Mouse (Mus musculus) ES-E14 (cell line): ENCODE results near the gene Fitm2. TPM values are rescaled to one million over a fixed set of nuclear protein-coding genes. Genes with fewer than 3 reads are reported as not detected.

ENCODE experiments used
- DNase-seq: peaks from one replicate; pipeline ENCODE4 v3.0.0-alpha.2; 2013; ENCODE audit warnings: low read depth, low spot score
- H3K27ac ChIP-seq: 2 replicates; pipeline ENCODE4 v1.5.1; 2012; ENCODE audit warnings: low read depth, mild to moderate bottlenecking, low read length, moderate library complexity, mixed read lengths; ENCODE audit not compliant: poor library complexity, insufficient read depth, severe bottlenecking
- H3K36me3 ChIP-seq: 2 replicates; pipeline ENCODE4 v1.6.1; 2012; ENCODE audit warnings: mild to moderate bottlenecking, low read length, moderate library complexity, mixed read lengths; ENCODE audit not compliant: control insufficient read depth, poor library complexity, insufficient read depth, severe bottlenecking
- H3K4me1 ChIP-seq, 2 experiments: fragments of 150-350 bp in 1 of 2; sonication (generic) in 1 of 2; 2 replicates each; pipeline ENCODE4 v1.6.1; 2012; ENCODE audit warnings: low read length in 2 of 2, mild to moderate bottlenecking in 1 of 2, mixed read lengths in 1 of 2; ENCODE audit not compliant: control insufficient read depth in 2 of 2, insufficient read depth in 2 of 2, poor library complexity in 1 of 2
- H3K4me3 ChIP-seq, 2 experiments: fragments of 150-350 bp in 1 of 2; sonication (generic) in 1 of 2; 2 replicates each; pipeline ENCODE4 v1.5.1; 2012; ENCODE audit warnings: low read length in 2 of 2, low read depth in 1 of 2, mild to moderate bottlenecking in 1 of 2, mixed read lengths in 1 of 2; ENCODE audit not compliant: insufficient read depth in 1 of 2, poor library complexity in 1 of 2, severe bottlenecking in 1 of 2
- H3K9ac ChIP-seq: 2 replicates; pipeline ENCODE4 v1.6.1; 2012; ENCODE audit warnings: low read depth, mild to moderate bottlenecking, low read length, mixed read lengths; ENCODE audit not compliant: poor library complexity, insufficient read depth, severe bottlenecking
- H3K9me3 ChIP-seq: fragments of 150-350 bp; sonication (generic); 2 replicates; pipeline ENCODE4 v1.6.1; 2012; ENCODE audit warnings: low read depth, mild to moderate bottlenecking, low read length; ENCODE audit not compliant: control insufficient read depth, insufficient read depth
- CHD2 ChIP-seq: IDR thresholded peaks from 2 replicates; pipeline ENCODE4 v1.6.1; 2014; ENCODE audit warnings: mild to moderate bottlenecking, low read depth, low read length, inconsistent platforms
- HCFC1 ChIP-seq: IDR thresholded peaks from 2 replicates; pipeline ENCODE4 v1.6.1; 2012; ENCODE audit warnings: low read length, inconsistent platforms, borderline replicate concordance; ENCODE audit not compliant: insufficient read depth
- MAFK ChIP-seq: IDR thresholded peaks from 2 replicates; pipeline ENCODE4 v1.6.1; 2014; ENCODE audit warnings: mild to moderate bottlenecking, low read depth, low read length, inconsistent platforms; ENCODE audit not compliant: insufficient read depth
- ZC3H11A ChIP-seq: IDR thresholded peaks from 2 replicates; pipeline ENCODE4 v1.6.1; 2012; ENCODE audit warnings: low read depth, mild to moderate bottlenecking, inconsistent platforms, low read length, borderline replicate concordance
- ZNF384 ChIP-seq: IDR thresholded peaks from 2 replicates; pipeline ENCODE4 v1.6.1; 2012; ENCODE audit warnings: low read depth, low read length, inconsistent platforms
- in situ Hi-C, 2 experiments: fragments of 600-800 bp; cut with MboI; formaldehyde crosslinking; loops; one replicate each; pipeline ENCODE4 v1.15.1; 2025; ENCODE audit warnings: low sequenced_read_pairs in 2 of 2, inconsistent platforms in 1 of 2; ENCODE audit not compliant: unreplicated experiment in 2 of 2
- total RNA-seq: library from RNA; depleted of rRNA; stranded (reverse); fragments of 300-350 nt; gene quantifications from 2 replicates; pipeline ENCODE4 v1.2.3, GENCODE M21; 2012

The Fitm2 gene
- total RNA-seq, 1 experiment, result 23.4 TPM

DNA sequence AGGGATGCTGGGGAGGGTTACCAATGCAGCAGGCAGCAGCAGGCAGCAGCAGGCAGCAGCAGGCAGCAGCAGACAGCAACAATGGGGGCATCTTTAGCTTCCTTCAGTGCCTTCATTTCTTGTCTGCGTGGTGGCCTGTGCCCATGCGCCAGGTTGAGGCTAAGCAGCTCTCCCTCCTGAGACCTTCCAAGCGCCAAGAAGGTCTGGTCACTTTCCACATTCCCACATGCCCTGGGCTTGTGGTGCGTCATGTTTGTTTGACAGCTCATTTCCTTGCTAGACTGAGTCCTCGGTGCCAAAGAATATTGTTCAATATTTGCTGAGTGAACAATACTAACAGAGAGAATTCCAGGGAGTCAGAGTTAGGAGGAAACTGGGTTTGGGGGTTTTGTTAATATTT, 21.5 kb upstream of the Fitm2 start:
- Histone ChIP-seq H3K4me1 (peaks cover 12 to 14% of the 10 kb centered on the region in 2 experiments), H3K9me3 (no peaks in the 10 kb centered on the region), H3K36me3 (no peaks in the 10 kb centered on the region), H3K9ac (no peak overlapping the region), H3K27ac (no peak overlapping the region), H3K4me3 (no peak overlapping the region)
- in situ Hi-C loops, result no loop called here
- DNase-seq, result no peak
- TF ChIP-seq CHD2 (no peak), HCFC1 (no peak), ZC3H11A (no peak), MAFK (no peak), ZNF384 (no peak)

- Histone ChIP-seq H3K4me3 (no peak overlapping the region), H3K9ac (no peak overlapping the region), H3K4me1 (peaks cover 12 to 14% of the 10 kb centered on the region in 2 experiments), H3K36me3 (no peaks in the 10 kb centered on the region), H3K27ac (peak overlapping the region; percentile 20; the same call in 1 of the 2 replicates), H3K9me3 (no peaks in the 10 kb centered on the region)
- DNase-seq, result no peak
- no peak for TF ChIP-seq ZNF384
- TF ChIP-seq CHD2, result no peak
- TF ChIP-seq HCFC1, result no peak
- no peak for TF ChIP-seq ZC3H11A
- TF ChIP-seq MAFK, result no peak
- in situ Hi-C loops, result no loop called here
Observed at GRCm38 (mm10) chr2:163493031-163493430, 20.6 kb upstream of the Fitm2 start.

- in situ Hi-C loops, result no loop called here
- no peak for DNase-seq
- Histone ChIP-seq H3K9me3 (no peaks in the 10 kb centered on the region), H3K27ac (peak within 1 kb of the TSS; percentile 20), H3K4me3 (no peak within 1 kb of the TSS), H3K9ac (no peak within 1 kb of the TSS), H3K36me3 (no peaks in the 10 kb centered on the region), H3K4me1 (peaks cover 12 to 14% of the 10 kb centered on the region in 2 experiments)
- TF ChIP-seq CHD2 (no peak), HCFC1 (no peak), MAFK (no peak), ZC3H11A (no peak), ZNF384 (no peak)
Observed at GRCm38 (mm10) chr2:163492018-163492417, 19.6 kb upstream of the Fitm2 start, which contains the start of gene R3hdml. Gene R3hdml, plus strand, starts transcription at chr2:163492318.

GRCm38 (mm10) chr2:163491351-163491750, 18.9 kb upstream of the Fitm2 start:
- Histone ChIP-seq H3K4me3 (no peak overlapping the region), H3K4me1 (peaks cover 12 to 14% of the 10 kb centered on the region in 2 experiments), H3K9me3 (no peaks in the 10 kb centered on the region), H3K27ac (no peak overlapping the region), H3K36me3 (no peaks in the 10 kb centered on the region), H3K9ac (no peak overlapping the region)
- in situ Hi-C loops, result no loop called here
- DNase-seq, result no peak
- TF ChIP-seq HCFC1, result no peak
- TF ChIP-seq ZNF384, result no peak
- no peak for TF ChIP-seq MAFK
- TF ChIP-seq ZC3H11A, result no peak
- no peak for TF ChIP-seq CHD2

- Histone ChIP-seq H3K27ac (no peak overlapping the region), H3K4me1 (peaks cover 12 to 14% of the 10 kb centered on the region in 2 experiments), H3K9ac (no peak overlapping the region), H3K36me3 (no peaks in the 10 kb centered on the region), H3K4me3 (no peak overlapping the region), H3K9me3 (no peaks in the 10 kb centered on the region)
- DNase-seq, result no peak
- in situ Hi-C loops, result no loop called here
- no peak for TF ChIP-seq HCFC1
- TF ChIP-seq ZC3H11A, result no peak
- TF ChIP-seq CHD2, result no peak
Observed at GRCm38 (mm10) chr2:163490656-163491055, 18.2 kb upstream of the Fitm2 start.
